Mouse (Mus musculus) cortical plate, adult 2 months (tissue): Measurements from ENCODE around the gene Ccnb1ip1.
"Not testable (repeated sequence)": the region's sequence is repeated elsewhere in the genome, so short reads cannot be mapped to it uniquely, and the experiment has no call there.

Source experiments
- CTCF ChIP-seq: fragments of 200-500 bp; IDR thresholded peaks from 2 replicates; pipeline ENCODE4 v1.5.1; 2011; ENCODE audit warnings: mild to moderate bottlenecking, control low read depth, low read length; ENCODE audit not compliant: insufficient read depth; ENCODE audit errors: extremely low read depth
- POLR2A ChIP-seq: fragments of 200-500 bp; IDR thresholded peaks from 2 replicates; pipeline ENCODE4 v1.6.1; 2011; ENCODE audit warnings: mild to moderate bottlenecking, low read length, control low read depth; ENCODE audit not compliant: insufficient read depth; ENCODE audit errors: extremely low read depth

- not testable (repeated sequence) for TF ChIP-seq POLR2A, CTCF
Observed at GRCm38 (mm10) chr14:50806469-50806868, 1.1 kb downstream of the Ccnb1ip1 start.
